Mouse (Mus musculus) brain, embryonic 14.5 days (tissue): Measurements from ENCODE around the gene Fgf10.

Experiments used
- CTCF ChIP-seq: fragments of 200-500 bp; IDR thresholded peaks from 2 replicates; pipeline ENCODE4 v1.5.1; 2012; ENCODE audit warnings: inconsistent platforms, mild to moderate bottlenecking, moderate library complexity, borderline replicate concordance; ENCODE audit not compliant: insufficient read depth, insufficient read length; ENCODE audit errors: extremely low read depth
- POLR2A ChIP-seq: fragments of 200-500 bp; IDR thresholded peaks from 2 replicates; pipeline ENCODE4 v1.6.1; 2012; ENCODE audit warnings: mild to moderate bottlenecking, inconsistent platforms, borderline replicate concordance; ENCODE audit not compliant: poor library complexity, insufficient read depth, insufficient read length, severe bottlenecking; ENCODE audit errors: extremely low read depth

- no peak for TF ChIP-seq CTCF
- no peak for TF ChIP-seq POLR2A
Measured at GRCm38 (mm10) chr13:118636047-118636446, 33.5 kb upstream of the Fgf10 start.
